Mouse (Mus musculus) lung, postnatal 14 days (tissue): ENCODE data around the gene Ankrd23.
A peak's percentile ranks its signal among the peaks of the same experiment; 100 is the strongest.

ENCODE experiments used
- DNase-seq: peaks from one replicate; pipeline ENCODE4 v3.0.0; 2021

Ankrd23 gene

GRCm38 (mm10) chr1:36512089-36512965, 24.4 kb downstream of the Ankrd23 start:
- peak; percentile 39 for DNase-seq

DNA sequence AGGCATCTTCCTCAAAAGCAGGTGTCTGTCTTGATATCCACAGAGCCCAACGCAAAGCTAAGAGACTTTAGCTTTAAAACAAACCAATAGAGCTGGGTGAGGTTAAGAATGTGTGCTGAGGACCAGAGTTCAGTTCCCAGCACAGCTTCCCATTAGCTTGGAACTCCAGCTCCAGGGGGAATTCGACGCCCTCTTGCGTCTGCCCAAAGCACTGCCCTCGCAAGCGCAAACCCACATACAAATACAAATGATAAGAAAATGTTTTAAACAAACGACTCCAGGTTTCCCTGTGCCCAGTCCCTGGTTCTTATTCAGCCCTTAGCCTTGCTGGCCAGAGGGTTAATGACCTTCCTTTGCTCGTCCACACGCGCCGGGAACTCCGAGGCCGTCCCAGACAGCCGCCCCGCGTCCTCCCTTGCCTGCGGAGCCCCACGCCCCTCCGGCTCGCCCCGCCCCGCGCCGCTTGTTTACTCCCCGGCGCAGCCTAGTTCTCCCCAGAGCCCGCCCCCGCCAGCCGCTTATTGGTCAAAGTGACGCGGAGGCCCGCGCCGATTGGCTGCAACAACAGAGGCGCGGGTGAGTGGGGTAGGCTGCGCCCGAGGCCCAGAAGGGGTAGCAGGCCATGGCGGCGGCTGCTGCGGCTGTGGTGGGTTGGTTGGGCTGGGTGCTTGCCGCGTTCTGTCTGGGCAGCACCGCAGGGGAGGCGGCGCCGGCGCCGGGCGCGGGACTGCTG, 25.2 kb downstream of the Ankrd23 start, which contains the start of gene Cnnm3:
Gene Cnnm3, plus strand, starts transcription at position 579 of the 733 bp plus-strand sequence.
- DNase-seq, result peak; percentile 100

DNA sequence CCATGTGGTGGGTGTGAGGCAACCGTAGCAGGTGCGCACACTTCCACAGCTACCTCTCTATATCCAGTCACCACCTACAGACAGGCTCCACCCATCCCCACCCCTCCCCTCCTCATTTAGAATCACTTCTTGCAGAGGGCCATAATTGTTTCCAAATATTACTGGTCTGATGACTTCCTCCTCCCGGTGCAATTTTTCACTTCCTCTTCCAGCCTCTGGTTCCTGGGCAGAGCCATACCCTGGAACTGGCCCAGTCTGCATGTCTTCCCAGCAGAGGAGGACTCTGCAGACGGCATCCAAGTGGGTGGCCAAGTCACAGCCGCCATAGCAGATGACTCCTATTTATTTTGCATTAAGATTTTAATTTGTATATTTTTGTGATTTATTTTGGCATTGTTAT, 28.4 kb downstream of the Ankrd23 start:
- DNase-seq, result no peak

GRCm38 (mm10) chr1:36501261-36501660, 35.4 kb downstream of the Ankrd23 start:
- peak; percentile 87 for DNase-seq

GRCm38 (mm10) chr1:36497312-36497711, 39.4 kb downstream of the Ankrd23 start:
- DNase-seq, result no peak

- no peak for DNase-seq
Measured at GRCm38 (mm10) chr1:36496719-36497118, 40.0 kb downstream of the Ankrd23 start.

- no peak for DNase-seq
Measured at GRCm38 (mm10) chr1:36493299-36493698, 43.4 kb downstream of the Ankrd23 start.

DNA sequence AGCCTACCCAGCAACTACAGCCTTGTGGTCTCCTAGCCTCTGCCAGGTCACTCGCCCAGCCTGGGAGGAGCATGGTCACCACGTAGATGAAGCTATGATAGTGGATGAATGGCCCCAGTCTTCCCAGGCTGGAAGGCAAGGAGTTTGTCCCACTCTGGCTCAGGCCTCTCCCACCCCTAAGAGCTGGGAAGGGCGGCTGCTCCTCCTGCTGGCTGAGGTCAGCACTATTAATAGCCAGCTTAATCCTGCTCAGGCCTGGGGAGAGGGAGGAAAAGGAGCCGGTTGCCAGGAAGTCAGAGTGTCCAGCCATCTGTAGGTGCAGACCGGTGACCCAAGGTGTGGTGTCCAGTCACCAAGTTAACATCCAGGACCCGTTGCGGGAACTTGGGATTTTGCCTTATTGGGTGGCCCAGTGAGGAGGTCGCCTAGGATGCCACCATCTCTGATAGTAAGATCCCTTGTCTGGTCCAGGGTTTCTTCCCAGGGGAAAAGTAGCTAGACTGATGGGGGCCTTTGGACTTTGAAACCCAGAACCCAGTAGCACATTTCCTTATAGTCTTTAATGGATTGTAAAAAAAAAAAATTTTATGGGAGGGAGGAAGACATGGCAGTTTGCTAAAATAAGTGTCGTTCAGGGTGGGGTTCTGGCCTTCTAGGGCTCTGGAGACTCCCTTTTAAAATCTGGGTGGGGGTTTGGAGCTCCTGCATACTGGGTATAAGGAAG, 44.1 kb downstream of the Ankrd23 start:
- peak; percentile 63 for DNase-seq

DNA sequence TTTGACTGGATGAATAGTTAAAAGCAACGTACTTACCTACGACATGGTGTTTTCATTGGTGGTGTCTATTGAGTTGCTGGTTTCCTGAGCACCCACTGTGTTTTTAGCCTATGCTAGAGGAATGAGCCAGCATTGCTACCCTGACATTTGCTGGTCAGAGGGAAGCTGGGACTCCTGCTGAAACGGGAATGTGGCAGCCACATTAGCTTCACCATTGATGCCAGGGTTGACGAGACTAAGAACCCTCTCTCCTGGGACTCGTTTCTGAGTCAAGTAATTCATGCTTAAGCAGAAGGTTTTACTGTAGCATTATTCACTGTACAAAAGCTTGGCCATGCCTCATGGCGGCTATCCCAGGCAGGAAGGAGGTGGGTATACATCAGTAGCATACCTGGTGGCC, 47.0 kb downstream of the Ankrd23 start:
- DNase-seq, result no peak

- DNase-seq, result no peak
Measured at GRCm38 (mm10) chr1:36487111-36487510, 49.6 kb downstream of the Ankrd23 start.

- DNase-seq, result no peak
Measured at GRCm38 (mm10) chr1:36485080-36485479, 51.6 kb downstream of the Ankrd23 start.

DNA sequence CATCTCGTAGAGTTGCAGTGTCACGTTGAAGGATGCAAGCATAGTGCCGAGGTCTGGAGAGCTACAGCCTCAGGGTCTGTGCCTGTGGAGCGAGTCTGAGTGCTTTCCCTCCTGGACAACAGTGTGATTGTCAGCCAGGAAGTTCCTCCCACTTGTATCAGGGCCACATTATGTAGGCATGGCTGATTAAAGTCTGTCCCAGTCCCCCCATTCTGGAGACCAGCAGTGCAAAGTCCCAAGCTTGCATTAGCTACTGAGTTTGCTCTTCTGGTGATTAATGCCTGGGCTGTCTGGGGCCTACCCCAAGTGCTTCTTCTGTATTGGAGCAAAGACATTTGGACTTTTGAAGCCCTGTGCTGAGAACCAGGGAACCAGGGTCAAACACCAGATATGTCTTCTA, 52.9 kb downstream of the Ankrd23 start:
- DNase-seq, result no peak
